Mouse (Mus musculus): ENCODE measurements around the gene Tmem156.

GRCm38 (mm10) chr5:65107773-65108432 lies 16.0 kb upstream of the Tmem156 start:
- no peak for TF ChIP-seq CTCF (IDR thresholded peaks at IDR 0.05)
- no peak for TF ChIP-seq EP300 (IDR thresholded peaks at IDR 0.05; ENCODE audit: insufficient read depth, low read depth, low read length)
- no peak for TF ChIP-seq POLR2A (IDR thresholded peaks at IDR 0.05; ENCODE audit: insufficient read depth, low read depth, low read length)
